Mouse (Mus musculus) cerebellum, adult 2 months (tissue): ENCODE results near the gene Ccdc97. TPM values are rescaled to one million over a fixed set of nuclear protein-coding genes. Genes with fewer than 3 reads are reported as not detected.
A peak's percentile ranks its signal among the peaks of the same experiment; 100 is the strongest.

ENCODE experiments used
- DNase-seq, 2 experiments: peaks; one replicate each; pipeline ENCODE4 v3.0.0; 2021
- H3K27ac ChIP-seq: fragments of 200-500 bp; 2 replicates; pipeline ENCODE4 v1.5.1; 2012; ENCODE audit warnings: low read length, control low read depth, inconsistent platforms; ENCODE audit not compliant: insufficient read depth
- H3K27me3 ChIP-seq: fragments of 200-500 bp; 2 replicates; pipeline ENCODE4 v1.6.1; 2012; ENCODE audit warnings: inconsistent platforms, mild to moderate bottlenecking, low read length, moderate library complexity; ENCODE audit not compliant: control insufficient read depth, insufficient read depth
- H3K4me1 ChIP-seq: fragments of 200-500 bp; 2 replicates; pipeline ENCODE4 v1.6.1; 2011; ENCODE audit warnings: low read length; ENCODE audit not compliant: control insufficient read depth, insufficient read depth
- H3K4me3 ChIP-seq: fragments of 200-500 bp; replicated peaks from 2 replicates; pipeline ENCODE3; 2011; ENCODE audit warnings: mild to moderate bottlenecking, low read depth, low read length, control low read depth; ENCODE audit not compliant: insufficient read depth
- CTCF ChIP-seq: fragments of 200-500 bp; IDR thresholded peaks from 2 replicates; pipeline ENCODE4 v1.5.1; 2011; ENCODE audit warnings: low read depth, mild to moderate bottlenecking, control low read depth, low read length, moderate library complexity, borderline replicate concordance; ENCODE audit not compliant: insufficient read depth
- POLR2A ChIP-seq: fragments of 200-500 bp; IDR thresholded peaks from 2 replicates; pipeline ENCODE4 v1.6.1; 2011; ENCODE audit warnings: low read length, control low read depth, borderline replicate concordance; ENCODE audit not compliant: insufficient read depth
- WGBS: fragments of 180-500 bp; shearing (Covaris S2); methylation state at CpG from one replicate; pipeline ENCODE4 v1.1.7; 2018; 5-methylcytosine and 5-hydroxymethylcytosine counted together
- polyA plus RNA-seq: library from polyadenylated mRNA; depleted of rRNA; stranded (reverse); fragments of >200 nt; gene quantifications from 2 replicates; pipeline ENCODE4 v1.2.3, GENCODE M21; 2012

Gene Ccdc97
- polyA plus RNA-seq, 1 experiment = 59.3 TPM

DNA sequence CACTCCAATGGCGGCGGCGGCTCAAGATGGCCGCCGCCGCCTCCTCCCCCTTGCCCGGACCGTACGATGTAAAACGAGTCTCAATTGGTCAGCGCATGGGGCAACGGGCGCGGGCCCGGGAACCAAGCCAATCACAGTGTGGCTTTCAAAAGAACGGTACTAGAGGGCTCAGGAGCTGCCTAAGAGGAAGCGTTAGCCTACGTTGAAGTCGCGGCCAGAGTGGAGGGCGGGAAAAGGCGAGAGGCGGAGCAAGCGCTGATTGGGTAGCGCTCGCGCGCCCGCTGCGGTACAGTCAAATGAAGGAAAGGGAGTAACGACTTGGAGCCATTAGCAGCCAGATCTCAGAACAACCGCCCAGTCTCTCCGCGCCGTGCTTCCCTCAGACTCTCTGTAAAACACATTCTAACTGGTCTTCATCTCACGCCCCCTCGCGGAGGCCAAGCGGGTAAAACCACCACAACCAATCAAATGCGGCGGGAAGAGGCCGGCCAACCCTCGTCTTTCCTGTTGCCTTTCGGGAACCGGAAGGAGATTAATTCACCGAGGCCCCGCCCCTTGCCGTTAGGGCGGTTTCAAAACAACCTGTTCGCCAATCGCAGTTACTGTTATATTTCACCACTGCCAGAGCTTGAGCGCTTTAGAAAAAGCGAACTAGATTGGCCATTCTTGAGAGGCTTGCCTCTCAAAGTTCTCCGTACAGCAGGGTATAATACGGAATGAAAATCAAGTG, 36.0 kb upstream of the Ccdc97 start, which contains the start of gene Hnrnpul1:
Hnrnpul1 (minus strand) TSS at position 20 of the 730 bp plus-strand sequence.
- H3K27ac ChIP-seq = peak within 1 kb of the TSS; percentile 76
- no peaks in the 10 kb centered on the region; the same call in 1 of the 2 replicates for H3K4me1 ChIP-seq
- TF ChIP-seq CTCF (no peak; the same call in 1 of the 2 replicates), POLR2A (peak; percentile 30; the same call in 1 of the 2 replicates)
- under 1% methylated on average over 55 of the region's 55 CpGs for WGBS
- H3K4me3 ChIP-seq = peak within 1 kb of the TSS; percentile 69
- DNase-seq = peak; percentile 99 to 100
- H3K27me3 ChIP-seq = no peaks in the 10 kb centered on the region

DNA sequence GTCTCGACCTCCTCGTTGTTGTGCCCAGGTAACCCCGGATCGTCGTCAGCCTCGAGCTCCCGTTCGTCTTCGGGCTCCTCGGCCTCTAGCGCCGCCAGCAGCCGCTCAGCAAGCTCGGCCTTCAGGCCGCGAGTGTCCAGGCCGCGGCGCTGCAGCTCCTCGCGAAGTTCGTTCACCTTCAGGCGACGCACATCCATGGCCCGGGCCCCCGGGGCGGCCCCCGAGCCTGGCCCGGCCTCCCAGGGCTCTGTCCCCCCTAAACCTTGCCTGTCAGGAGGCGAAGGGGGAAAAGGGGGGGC, 35.5 kb upstream of the Ccdc97 start:
- no peak for DNase-seq
- Histone ChIP-seq H3K4me1 (no peaks in the 10 kb centered on the region; the same call in 1 of the 2 replicates), H3K27me3 (no peaks in the 10 kb centered on the region), H3K4me3 (peak overlapping the region; percentile 68), H3K27ac (peak overlapping the region; percentile 76)
- WGBS = under 1% methylated on average over 30 of the region's 30 CpGs
- TF ChIP-seq POLR2A (no peak), CTCF (no peak)

DNA sequence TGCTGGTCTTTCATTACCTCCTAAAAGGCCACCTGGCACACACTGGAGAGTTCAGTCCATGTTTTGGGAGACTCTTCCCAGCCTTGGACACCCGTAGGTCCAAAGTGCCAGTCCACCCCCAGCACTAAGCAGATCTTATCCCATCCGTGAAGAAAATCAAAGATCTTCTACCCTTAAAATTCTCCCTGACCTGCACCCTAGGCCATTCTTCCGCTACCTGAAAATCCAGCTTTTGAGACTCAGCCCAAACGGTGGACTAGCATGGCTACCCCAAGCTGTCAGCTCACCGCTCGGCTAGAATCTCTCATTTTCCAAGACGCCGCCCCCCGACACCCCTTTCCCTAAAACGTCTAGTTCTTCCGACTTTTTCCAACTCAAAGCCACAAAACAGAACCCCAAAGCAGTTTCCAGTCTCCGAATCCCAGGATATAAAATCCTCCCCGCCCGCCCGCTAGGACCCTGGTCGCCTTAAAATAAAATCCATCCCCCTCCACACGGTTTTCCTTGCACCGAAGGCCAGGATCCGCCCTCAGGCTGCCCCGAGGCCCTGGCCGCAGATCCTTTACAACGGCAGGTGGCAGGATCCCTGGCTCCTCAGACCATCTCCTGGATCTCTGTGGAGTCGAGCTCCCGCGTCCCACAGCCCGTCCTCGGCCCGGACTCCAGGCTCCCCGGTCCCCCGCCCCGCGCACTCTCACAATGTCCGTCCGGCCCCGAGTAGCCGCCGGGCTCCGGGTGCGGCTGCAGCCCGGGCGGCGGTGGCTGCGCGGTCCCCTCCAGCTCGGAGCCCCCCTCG, 35.0 kb upstream of the Ccdc97 start:
- WGBS = 2% methylated on average over 46 of the region's 46 CpGs
- no peaks in the 10 kb centered on the region; the same call in 1 of the 2 replicates for H3K4me1 ChIP-seq
- no peak for DNase-seq

DNA sequence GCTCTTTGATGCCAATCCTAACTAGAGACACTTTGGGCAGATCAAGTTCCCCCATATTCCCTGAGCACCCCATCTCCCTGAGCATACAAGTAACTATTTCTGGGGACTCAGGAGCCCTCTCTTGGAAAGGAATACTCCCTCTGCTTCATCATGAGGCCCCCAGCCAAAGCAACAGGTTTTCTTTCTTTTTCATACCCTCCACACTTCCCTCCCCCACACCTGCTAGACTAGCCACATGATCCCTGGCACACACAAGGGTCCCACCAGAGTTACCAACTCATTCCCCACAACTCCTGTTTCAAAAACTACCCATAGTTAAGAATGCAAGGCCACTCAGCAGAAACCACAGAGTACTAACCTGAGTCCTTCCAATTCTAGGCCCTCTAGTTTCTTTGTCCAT, 34.2 kb upstream of the Ccdc97 start:
- TF ChIP-seq POLR2A (no peak), CTCF (no peak)
- peak overlapping the region; percentile 68 for H3K4me3 ChIP-seq
- no peaks in the 10 kb centered on the region for H3K27me3 ChIP-seq
- H3K27ac ChIP-seq = no peak overlapping the region
- H3K4me1 ChIP-seq = no peaks in the 10 kb centered on the region; the same call in 1 of the 2 replicates
- no peak for DNase-seq

More for the DNA sequence above, 35.0 kb upstream of the Ccdc97 start:
- Histone ChIP-seq H3K4me3 (peak overlapping the region; percentile 68), H3K27ac (peak overlapping the region; percentile 76), H3K27me3 (no peaks in the 10 kb centered on the region)
- no peak for TF ChIP-seq CTCF
- no peak for TF ChIP-seq POLR2A

DNA sequence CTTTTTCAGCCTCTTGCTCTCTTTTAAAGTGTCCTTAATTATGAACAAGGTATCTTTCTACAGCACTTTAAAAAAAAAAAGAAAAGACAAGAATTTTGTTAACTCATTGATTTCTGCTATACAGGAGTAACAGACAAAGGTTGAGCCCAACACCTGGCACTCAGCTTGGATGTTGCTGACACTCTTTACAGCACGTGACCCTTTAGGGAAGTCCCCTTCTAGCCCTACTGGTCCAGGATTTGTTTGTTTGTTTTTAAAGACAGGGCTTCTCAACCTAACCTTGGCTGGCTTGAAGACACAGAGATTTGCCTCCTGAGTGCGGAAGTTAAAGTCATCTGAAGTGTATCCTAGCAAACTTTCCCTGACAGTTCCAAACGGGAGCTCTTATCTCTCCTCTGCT, 28.0 kb upstream of the Ccdc97 start:
- no peak for DNase-seq
- no peak overlapping the region for H3K4me3 ChIP-seq
- no peaks in the 10 kb centered on the region for H3K27me3 ChIP-seq
- no peak for TF ChIP-seq CTCF
- TF ChIP-seq POLR2A = no peak
- whole genome bisulfite sequencing = 83% methylated on average over 3 of the region's 3 CpGs
- H3K4me1 ChIP-seq = no peaks in the 10 kb centered on the region; the same call in 1 of the 2 replicates
- H3K27ac ChIP-seq = no peak overlapping the region

DNA sequence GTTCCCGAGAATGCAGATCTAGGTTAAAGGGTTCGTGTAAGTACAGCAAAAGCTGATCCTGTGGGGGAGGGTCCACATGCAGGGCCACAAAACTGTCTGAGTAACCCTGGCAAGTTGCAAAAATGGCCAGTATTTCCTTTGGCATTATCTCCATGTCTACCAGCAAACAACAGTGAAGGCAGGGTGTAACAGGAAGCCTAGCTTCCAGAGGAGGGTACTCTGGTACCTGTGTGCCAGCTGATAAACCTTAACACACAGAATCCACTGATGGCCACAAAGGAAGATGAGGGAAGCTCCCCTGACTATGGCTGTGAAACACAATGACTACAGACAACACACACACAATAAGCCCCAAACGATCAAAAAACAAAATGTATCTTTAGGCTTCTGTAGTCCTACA, 19.4 kb upstream of the Ccdc97 start:
- 90% methylated on average over 3 of the region's 3 CpGs for WGBS
- Histone ChIP-seq H3K27me3 (no peaks in the 10 kb centered on the region), H3K4me1 (no peaks in the 10 kb centered on the region), H3K4me3 (no peak overlapping the region), H3K27ac (no peak overlapping the region)
- TF ChIP-seq CTCF = no peak
- no peak for TF ChIP-seq POLR2A
- no peak for DNase-seq

DNA sequence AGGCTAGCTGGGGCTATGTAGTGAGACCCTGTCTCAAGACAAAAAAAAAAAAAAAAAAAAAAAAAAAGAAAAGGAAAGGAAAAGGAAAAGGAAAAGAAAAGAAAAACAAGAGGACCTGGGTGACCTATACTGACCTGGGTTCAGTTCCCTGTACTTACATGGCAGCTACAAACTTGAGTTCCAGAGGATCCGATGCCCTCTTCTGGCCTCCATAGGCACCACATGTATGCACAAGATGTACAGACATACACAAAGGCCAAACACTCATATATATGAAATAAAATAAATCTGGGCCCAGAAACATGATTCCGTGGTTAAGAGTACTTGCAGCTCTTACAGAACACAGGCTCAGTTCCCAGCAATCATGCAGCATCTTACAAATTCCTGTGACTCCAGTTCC, 18.0 kb upstream of the Ccdc97 start:
- no peak for DNase-seq
- H3K4me3 ChIP-seq = no peak overlapping the region
- no peak overlapping the region for H3K27ac ChIP-seq
- no peaks in the 10 kb centered on the region for H3K27me3 ChIP-seq
- 96% methylated on average over 2 of the region's 2 CpGs for WGBS
- H3K4me1 ChIP-seq = no peaks in the 10 kb centered on the region
- TF ChIP-seq POLR2A (no peak), CTCF (peak; percentile 12; the same call in 1 of the 2 replicates)

DNA sequence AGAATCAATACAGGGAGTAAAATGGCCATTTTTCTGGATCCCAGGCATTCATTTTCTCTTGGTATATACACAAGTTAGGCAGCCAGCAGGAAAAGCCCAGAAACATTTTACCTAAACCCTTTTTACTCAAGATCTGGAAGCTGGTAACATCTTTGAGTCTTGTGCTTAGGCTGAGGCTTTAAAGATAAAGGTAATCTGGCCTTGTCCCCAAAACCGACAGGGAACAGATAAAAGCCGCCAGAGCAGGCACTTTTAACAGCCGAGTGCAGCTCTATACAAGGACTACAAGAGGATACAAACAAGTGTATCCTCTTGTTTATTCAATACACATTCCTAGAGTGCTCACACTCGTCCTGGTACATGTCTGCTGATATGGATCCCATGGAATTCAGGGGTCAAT, 16.1 kb upstream of the Ccdc97 start:
- TF ChIP-seq POLR2A (no peak), CTCF (no peak)
- no peaks in the 10 kb centered on the region for H3K27me3 ChIP-seq
- H3K4me1 ChIP-seq = no peaks in the 10 kb centered on the region
- H3K27ac ChIP-seq = no peak overlapping the region
- H3K4me3 ChIP-seq = no peak overlapping the region
- 79% methylated on average over 4 of the region's 4 CpGs for WGBS
- no peak for DNase-seq
